Mouse (Mus musculus): ENCODE measurements at regions not wholly inside any gene's neighbourhood (a gene's known extent, or its start where the extent isn't known, plus 50 kb on each side); places are given as distances from the start of the nearest gene placed in this dataset.

GRCm38 (mm10) chr13:105377038-105377437, 66.4 kb upstream of the Htr1a start:
- DNase-seq, result peak; percentile 54 to 71

GRCm38 (mm10) chr13:105378587-105378986, 64.9 kb upstream of the Htr1a start:
- DNase-seq, result no peak

- no peak for DNase-seq
These were observed 56.2 kb upstream of the Htr1a start for GRCm38 (mm10) chr13:105387016-105387772.
